Mouse (Mus musculus): ENCODE results near the gene Zfp600.
"Not testable (repeated sequence)": the region's sequence is repeated elsewhere in the genome, so short reads cannot be mapped to it uniquely, and the experiment has no call there.

Gene Zfp600

DNA sequence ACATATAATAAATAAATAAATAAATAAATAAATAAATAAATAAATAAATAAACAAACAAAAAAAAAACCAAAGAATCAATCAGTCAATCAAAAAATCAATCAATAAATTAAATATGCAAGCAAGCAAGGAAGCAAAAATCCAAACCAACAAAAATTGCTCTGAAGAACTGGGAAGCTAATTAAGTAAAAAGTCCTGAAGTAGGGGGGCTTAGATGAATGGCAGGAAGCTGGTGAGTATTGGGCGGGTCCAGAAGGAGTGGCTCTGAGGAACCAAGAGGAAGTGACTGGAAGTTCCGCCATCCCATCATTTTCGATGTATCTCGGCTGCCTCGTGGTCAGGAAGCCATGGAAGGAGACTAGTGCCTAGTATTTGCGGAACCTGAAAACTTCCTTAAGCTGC lies at the start of gene Zfp600:
Gene Zfp600, plus strand, starts transcription at position 301 of the 400 bp plus-strand sequence.
- not testable (repeated sequence) for DNase-seq (ENCODE audit: low spot score)

DNA sequence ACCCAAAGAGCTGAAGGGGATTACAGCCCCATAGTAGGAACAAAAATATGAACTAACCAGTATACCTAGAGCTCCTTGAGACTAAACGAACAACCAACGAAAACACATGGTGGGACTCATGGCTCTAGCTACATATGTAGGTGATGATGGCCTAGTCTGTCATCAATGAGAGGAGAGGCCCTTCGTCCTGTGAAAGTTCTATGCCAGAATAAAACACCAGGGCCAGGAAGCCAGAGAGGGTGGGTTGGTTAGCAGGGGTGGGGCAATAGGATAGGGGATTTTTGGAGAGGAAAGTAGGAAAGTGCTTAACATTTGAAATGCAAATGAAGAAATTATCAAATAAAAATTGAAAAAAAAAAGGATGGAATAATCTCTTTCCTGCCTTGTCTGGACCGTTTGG lies 6.3 kb downstream of the Zfp600 start:
- not testable (repeated sequence) for DNase-seq (ENCODE audit: low spot score)

DNA sequence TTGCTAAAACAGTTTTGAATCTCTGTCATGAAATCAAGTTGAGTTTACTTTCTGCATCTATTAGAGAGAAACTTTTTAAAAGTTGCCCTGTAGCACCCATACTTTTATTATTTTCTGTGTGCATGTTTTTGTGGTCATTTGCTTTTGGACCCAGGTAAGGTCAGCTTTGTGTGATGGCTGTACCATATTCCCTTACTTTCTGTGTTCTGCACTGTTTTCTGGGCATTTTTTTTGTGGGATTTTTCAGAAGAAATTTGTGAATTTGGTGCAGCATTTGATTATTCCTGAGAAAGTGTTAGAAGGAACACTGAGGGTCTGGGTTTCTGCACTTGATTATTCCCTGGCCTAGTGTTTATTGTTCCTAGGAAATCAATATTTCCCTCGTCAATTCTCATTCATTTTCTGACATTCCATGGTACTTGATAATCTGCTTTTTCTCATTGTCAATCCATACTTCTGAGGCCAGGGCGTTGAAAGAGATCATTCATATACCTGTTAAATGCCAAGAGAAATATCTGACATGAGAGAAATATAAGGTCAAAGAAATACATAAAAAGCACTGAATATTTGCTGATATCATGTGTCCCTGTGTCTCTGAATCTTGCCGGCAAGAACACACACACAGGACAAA lies 10.7 kb downstream of the Zfp600 start:
- DNase-seq (ENCODE audit: low spot score), result not testable (repeated sequence)

DNA sequence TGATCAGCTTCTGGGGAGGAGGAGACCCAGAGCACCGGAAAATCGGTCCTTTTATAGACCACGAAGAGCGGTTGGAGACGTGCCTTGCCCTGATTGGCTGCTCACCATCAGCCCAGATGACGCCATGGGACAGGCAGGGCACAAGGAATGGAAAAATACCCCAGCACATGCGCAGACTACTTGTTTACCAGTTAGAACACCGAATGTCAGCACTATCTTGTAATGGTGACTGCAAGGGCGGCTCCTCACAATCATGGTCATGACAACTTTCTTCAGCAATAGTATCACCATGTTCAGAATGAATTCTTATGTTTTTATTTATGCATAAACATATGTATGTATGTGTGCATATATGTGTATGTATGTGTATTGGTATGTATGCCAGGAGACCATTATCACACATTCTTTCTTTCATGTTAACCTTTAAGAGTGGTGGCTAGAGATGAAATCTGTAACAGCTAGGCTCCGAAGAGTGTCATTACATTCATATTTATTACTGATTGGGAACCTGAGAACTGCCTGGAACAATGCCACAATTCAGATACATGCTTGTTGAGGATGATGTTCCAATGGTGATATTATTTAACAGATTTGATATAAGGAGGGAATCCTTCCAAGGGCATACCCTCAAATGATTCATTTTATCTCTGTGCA lies 11.4 kb downstream of the Zfp600 start:
- not testable (repeated sequence) for DNase-seq (ENCODE audit: low spot score)

DNA sequence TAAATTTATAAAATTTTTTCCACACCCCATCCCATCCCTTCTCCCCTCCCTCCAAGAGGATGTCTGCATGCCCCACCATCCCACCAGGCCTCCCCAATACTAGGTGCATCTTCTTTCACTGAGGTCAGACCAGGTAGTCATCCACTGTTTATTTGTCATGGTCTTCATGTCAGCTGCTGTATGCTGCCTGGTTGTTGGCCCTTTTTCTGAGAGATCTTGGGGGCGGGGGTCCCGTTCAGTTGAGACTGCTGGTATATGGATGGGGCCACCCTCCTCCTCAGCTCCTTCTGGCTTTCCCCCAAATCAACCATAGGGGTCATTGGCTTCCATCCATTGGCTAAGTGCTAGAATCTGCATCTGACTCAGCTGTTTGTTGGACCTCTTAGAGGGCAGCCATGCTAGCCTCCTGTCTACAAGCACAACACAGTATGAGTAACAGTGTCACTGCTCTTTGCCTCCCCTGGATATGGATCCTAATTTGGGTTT lies 12.1 kb downstream of the Zfp600 start:
- DNase-seq (ENCODE audit: low spot score), result not testable (repeated sequence)

DNA sequence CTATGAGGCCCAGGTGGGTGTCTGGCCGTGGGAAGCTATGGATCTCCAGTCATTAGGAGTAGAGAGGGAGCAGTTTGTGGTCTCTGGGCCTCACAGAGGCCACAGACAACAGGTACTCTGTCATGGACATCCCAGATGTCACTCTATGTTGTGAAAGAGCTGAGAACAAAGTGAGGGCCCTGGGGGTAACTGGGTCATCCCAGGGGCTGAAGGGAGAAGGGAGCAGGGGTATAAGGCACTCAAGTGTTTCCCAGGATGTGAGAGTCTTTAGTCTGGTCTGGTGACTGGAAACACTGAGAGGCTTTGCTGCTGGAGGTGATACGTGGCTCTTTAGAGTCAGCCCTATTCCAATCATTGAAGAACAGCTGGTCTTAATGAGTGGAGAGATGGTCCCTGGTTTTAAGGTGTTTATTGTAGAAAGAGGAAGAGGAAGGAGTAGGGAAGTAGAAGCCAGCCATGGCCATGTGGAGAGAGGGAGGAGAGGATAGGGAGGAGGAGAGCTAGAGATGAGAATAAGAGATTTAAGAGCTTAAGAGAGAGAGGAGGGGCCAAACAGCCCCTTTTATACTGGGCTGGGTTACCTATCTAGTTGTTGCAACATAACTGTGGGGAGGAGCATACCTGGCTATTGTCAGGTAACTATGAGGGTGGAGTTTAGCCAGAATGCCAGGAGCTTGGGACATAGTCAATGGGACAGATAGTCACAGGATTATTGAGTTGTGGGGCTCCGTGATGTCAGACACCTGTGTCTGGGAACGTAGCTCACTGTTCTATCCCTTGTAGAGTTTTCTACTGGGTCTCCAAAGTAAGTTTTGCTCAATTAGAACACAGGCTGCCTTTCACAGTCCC lies 17.0 kb downstream of the Zfp600 start:
- not testable (repeated sequence) for DNase-seq (ENCODE audit: low spot score)

DNA sequence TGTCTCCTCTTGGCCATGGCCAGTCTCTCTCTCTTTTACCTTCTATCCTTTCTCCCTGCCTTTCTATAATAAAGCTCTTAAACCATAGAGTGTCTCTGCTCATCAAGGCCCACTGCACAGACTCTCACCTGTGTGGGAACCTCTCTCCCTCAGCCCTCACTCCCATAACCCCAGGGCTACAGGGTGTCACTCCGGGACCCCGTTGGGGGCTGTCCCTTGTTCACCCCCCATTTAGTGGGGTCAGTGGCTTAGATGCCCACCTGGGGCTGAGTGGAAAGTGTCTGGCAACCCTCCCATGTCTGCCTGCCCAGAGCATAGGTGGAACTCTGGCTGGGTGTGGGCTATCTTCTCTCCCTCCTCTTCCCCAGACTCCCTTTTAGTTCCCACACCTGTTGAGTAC lies 47.7 kb downstream of the Zfp600 start:
- not testable (repeated sequence) for DNase-seq (ENCODE audit: low spot score)

DNA sequence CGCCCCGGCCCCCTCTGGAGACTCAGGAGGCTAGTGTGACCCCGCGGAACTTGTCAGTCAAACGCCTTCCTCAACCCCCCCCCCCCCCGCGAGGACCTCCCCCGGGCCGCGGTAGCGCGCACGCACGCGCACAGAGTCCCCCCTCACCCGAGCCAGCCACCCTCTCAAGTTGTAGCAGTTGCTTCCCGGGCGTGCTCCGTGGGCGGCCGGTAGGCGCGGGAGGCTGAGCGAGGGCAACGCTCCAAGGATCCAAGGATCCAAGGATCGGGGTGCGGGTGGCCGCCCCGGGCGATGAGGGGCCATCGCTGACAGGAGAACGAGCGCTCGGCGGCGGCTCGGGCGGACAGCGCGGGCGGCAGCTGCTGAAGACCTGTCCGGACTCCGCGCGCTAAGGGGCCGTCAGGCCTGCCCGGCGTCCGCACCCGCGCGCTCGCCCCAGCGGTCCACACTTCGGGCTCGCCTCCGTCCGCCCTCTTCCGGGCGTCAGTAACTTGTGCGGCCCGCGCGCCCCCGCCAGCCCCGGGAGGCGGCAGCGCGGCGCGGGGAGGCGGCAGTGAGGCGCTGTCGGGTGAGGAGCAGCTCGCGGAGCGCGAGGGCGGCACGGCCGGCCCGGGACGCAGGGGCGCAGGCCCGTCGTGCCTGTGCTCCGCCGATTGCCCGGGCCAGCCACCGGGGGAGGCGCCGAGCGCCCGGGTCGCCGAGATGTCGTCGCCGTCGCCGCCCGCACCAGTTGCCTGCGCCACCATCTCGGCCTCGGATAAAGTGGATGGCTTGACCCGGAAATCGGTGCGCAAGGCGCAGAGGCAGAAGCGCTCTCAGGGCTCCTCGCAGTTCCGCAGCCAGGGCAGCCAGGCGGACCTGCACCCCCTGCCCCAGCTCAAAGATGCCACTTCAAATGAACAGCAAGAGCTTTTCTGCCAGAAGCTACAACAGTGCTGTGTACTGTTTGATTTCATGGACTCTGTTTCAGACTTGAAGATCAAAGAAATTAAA lies 82.9 kb downstream of the Zfp600 start:
- not testable (repeated sequence) for DNase-seq (ENCODE audit: low spot score)

DNA sequence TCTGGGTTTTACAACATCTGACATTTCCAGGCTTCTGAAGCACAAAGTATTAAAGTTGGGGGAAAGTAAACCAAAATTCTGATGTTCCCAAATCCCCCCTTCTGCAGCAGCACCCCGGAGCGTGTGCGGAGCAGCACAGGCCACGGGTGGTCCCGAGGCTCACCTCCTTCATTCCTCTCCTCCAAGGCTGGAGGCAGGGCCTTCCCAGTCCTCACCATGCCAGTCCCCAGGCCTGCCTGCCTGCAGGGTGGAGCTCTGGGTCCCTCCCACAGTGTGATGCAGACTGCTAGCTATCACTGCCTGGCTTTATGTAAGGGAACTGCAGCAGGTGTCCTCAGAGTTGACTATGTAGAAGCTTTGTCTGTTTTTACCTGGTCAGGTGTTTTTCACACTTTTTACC lies 85.5 kb downstream of the Zfp600 start:
- not testable (repeated sequence) for DNase-seq (ENCODE audit: low spot score)

Data from ovary, postnatal 10 days (tissue).